In the genomic region with DNA sequence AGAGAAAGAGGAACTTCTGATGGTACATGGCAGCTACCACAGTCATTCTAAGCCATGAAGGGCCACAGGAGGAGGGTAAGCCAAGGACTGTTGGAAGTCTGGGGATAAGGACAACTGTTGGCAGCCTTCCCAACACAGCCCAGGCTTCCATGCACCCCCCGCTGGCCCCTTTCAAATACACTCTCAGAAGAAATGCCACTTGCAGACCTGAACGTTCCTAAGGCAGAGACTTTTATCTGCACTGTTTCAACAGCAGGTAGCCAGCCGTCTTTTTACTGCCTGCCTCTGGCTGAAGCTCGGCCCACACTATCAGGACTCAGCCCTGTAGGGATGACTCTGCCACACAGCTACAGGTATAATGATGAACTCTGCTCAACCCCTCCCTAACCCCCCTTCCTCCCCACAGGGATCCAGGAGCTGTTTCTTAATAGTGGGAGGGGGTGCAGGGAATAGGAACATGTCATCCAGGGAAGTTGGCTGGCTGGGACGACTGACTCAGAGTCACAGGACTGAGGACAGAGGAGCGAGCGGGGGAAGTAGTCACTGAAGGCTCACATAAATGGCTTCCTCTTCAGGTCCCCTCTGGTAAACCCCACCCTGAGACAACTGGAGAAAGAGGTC, we compare ENCODE assay signal across 8 mouse cellular contexts. TPM values are rescaled to one million over a fixed set of nuclear protein-coding genes. Genes with fewer than 3 reads are reported as not detected.
DNase-seq lines count a peak whose midpoint lies in the region; ATAC-seq and TF ChIP-seq lines count a peak whose summit lies in the region.

No protein-coding gene starts in this region.

- no peak overlapping the region for H3K9ac ChIP-seq in midbrain, embryonic 11.5 days (ENCODE audit: low read length)
- no peak overlapping the region for H3K9ac ChIP-seq in forebrain, embryonic 15.5 days (replicated peaks)
- H3K9ac ChIP-seq in limb, embryonic 14.5 days (ENCODE audit: low read depth, low read length, severe bottlenecking) = no peak overlapping the region

- H3K4me1 ChIP-seq in midbrain, embryonic 10.5 days = peaks cover 45% of the 10 kb centered on the region
- H3K4me1 ChIP-seq in midbrain, embryonic 11.5 days (ENCODE audit: control insufficient read depth, insufficient read depth, low read length) = peaks cover 3% of the 10 kb centered on the region; the same call in 1 of the 2 replicates
- peaks cover 16% of the 10 kb centered on the region for H3K4me1 ChIP-seq in forebrain, embryonic 15.5 days
- peaks cover 44% of the 10 kb centered on the region for H3K4me1 ChIP-seq in limb, embryonic 14.5 days (ENCODE audit: control insufficient read depth, insufficient read depth, low read length)

- H3K4me3 ChIP-seq in midbrain, embryonic 10.5 days = no peak overlapping the region
- H3K4me3 ChIP-seq in midbrain, embryonic 11.5 days (ENCODE audit: low read depth, low read length) = no peak overlapping the region
- no peak overlapping the region for H3K4me3 ChIP-seq in forebrain, embryonic 15.5 days
- H3K4me3 ChIP-seq in limb, embryonic 14.5 days (replicated peaks; ENCODE audit: low read length) = no peak overlapping the region

- peaks cover 85% of the 10 kb centered on the region for H3K36me3 ChIP-seq in midbrain, embryonic 10.5 days
- H3K36me3 ChIP-seq in midbrain, embryonic 11.5 days (ENCODE audit: control insufficient read depth, insufficient read depth, low read length) = peaks cover 18% of the 10 kb centered on the region
- H3K36me3 ChIP-seq in forebrain, embryonic 15.5 days = peaks cover 64% of the 10 kb centered on the region
- peaks cover 80% of the 10 kb centered on the region for H3K36me3 ChIP-seq in limb, embryonic 14.5 days (ENCODE audit: control insufficient read depth, insufficient read depth, low read length)

- no peaks in the 10 kb centered on the region for H3K9me3 ChIP-seq in midbrain, embryonic 10.5 days (replicated peaks)
- no peaks in the 10 kb centered on the region for H3K9me3 ChIP-seq in midbrain, embryonic 11.5 days (ENCODE audit: control insufficient read depth, low read length)
- no peaks in the 10 kb centered on the region for H3K9me3 ChIP-seq in forebrain, embryonic 15.5 days
- no peaks in the 10 kb centered on the region for H3K9me3 ChIP-seq in limb, embryonic 14.5 days (ENCODE audit: control insufficient read depth, low read length)

- WGBS in midbrain, embryonic 10.5 days = 73% methylated on average over 7 of the region's 7 CpGs
- WGBS in midbrain, embryonic 11.5 days = 65% methylated on average over 7 of the region's 7 CpGs
- 46% methylated on average over 7 of the region's 7 CpGs for WGBS in forebrain, embryonic 15.5 days
- 31% methylated on average over 7 of the region's 7 CpGs for WGBS in limb, embryonic 14.5 days

- DNase-seq in adrenal gland, adult 2 months = peak; percentile 79
- no peak for DNase-seq in adrenal gland, adult 18-20 months (ENCODE audit: low spot score in 2 of 2)
- DNase-seq in midbrain, embryonic 10.5 days (ENCODE audit: low spot score) = no peak
- no peak for DNase-seq in midbrain, embryonic 11.5 days (ENCODE audit: low spot score, missing footprints)
- DNase-seq in limb, embryonic 14.5 days (ENCODE audit: low spot score) = peak; percentile 51
- DNase-seq in skeletal muscle tissue, adult 2 months (ENCODE audit: low read depth, low spot score) = peak; percentile 67
- DNase-seq in urinary bladder, postnatal 10 days (ENCODE audit: low spot score) = no peak

- no peaks in the 10 kb centered on the region for H3K27me3 ChIP-seq in midbrain, embryonic 10.5 days (ENCODE audit: low read depth, poor library complexity, severe bottlenecking)
- H3K27me3 ChIP-seq in midbrain, embryonic 11.5 days (ENCODE audit: control insufficient read depth, insufficient read depth, low read length) = no peaks in the 10 kb centered on the region
- H3K27me3 ChIP-seq in forebrain, embryonic 15.5 days = no peaks in the 10 kb centered on the region
- H3K27me3 ChIP-seq in limb, embryonic 14.5 days (ENCODE audit: control insufficient read depth, insufficient read depth, low read length) = no peaks in the 10 kb centered on the region

- 0 out of 2 replicates have a peak overlapping the region, but pooled peaks have one; percentile 13 for H3K27ac ChIP-seq in midbrain, embryonic 10.5 days (replicated peaks)
- H3K27ac ChIP-seq in midbrain, embryonic 11.5 days (ENCODE audit: low read depth, low read length) = no peak overlapping the region
- peak overlapping the region; percentile 17; the same call in 1 of the 2 replicates for H3K27ac ChIP-seq in forebrain, embryonic 15.5 days (replicated peaks)
- H3K27ac ChIP-seq in limb, embryonic 14.5 days (replicated peaks; ENCODE audit: low read depth, low read length) = peak overlapping the region; percentile 61

- no peak for TF ChIP-seq POLR2A in limb, embryonic 14.5 days (IDR thresholded peaks at IDR 0.05; ENCODE audit: borderline replicate concordance, extremely low read depth, insufficient read depth, insufficient read length)

- ATAC-seq in midbrain, embryonic 11.5 days (ENCODE audit: low FRiP score) = no peak
- peak; percentile 31; the same call in 1 of the 2 replicates for ATAC-seq in forebrain, embryonic 15.5 days (replicated peaks)
- no peak for ATAC-seq in limb, embryonic 14.5 days (ENCODE audit: low FRiP score, low read depth)

- no peak overlapping the region for H3K4me2 ChIP-seq in midbrain, embryonic 11.5 days
- no peak overlapping the region for H3K4me2 ChIP-seq in forebrain, embryonic 15.5 days (replicated peaks)
- H3K4me2 ChIP-seq in limb, embryonic 14.5 days (replicated peaks; ENCODE audit: low read depth, low read length, severe bottlenecking) = no peak overlapping the region

RNA-seq across cellular contexts. Expression of gene Lrp1, which starts 24.5 kb away (rescaled TPM):
- total RNA-seq in adrenal gland, adult 2 months (2021) = 100 to 1,000 TPM; 138 to 196 TPM
- 197 and 201 TPM in 2 replicates for polyA plus RNA-seq in adrenal gland, adult 2 months (2012; rRNA removed)
- total RNA-seq in adrenal gland, adult 18-20 months (2021) = 100 to 1,000 TPM; 145 to 148 TPM
- polyA plus RNA-seq in midbrain, embryonic 10.5 days (2016; fragmentation: Nextera tagmentation; extraction: Ambion mirVana) = 54.9 and 69.8 TPM in 2 replicates
- polyA plus RNA-seq in midbrain, embryonic 11.5 days (2014; fragmentation: Nextera tagmentation; extraction: Ambion mirVana) = 52.2 and 58.8 TPM in 2 replicates
- polyA plus RNA-seq in forebrain, embryonic 15.5 days (2015; fragmentation: Nextera tagmentation; extraction: Ambion mirVana) = 93.1 and 95.7 TPM in 2 replicates
- 261 and 271 TPM in 2 replicates for polyA plus RNA-seq in limb, embryonic 14.5 days (2012; rRNA removed)
- 146 and 172 TPM in 2 replicates for polyA plus RNA-seq in limb, embryonic 14.5 days (2014; fragmentation: Nextera tagmentation; extraction: Ambion mirVana)

RNA-seq across cellular contexts. Expression of gene Stat6, which starts 46.4 kb away (rescaled TPM):
- total RNA-seq in adrenal gland, adult 2 months (2021) = 100 to 1,000 TPM in 1 of 2 experiments, 10 to 100 TPM in 1; 88.3 to 109 TPM
- 67.6 and 83.8 TPM in 2 replicates for polyA plus RNA-seq in adrenal gland, adult 2 months (2012; rRNA removed)
- 100 to 1,000 TPM in 1 of 2 experiments, 10 to 100 TPM in 1; 87.7 to 105 TPM for total RNA-seq in adrenal gland, adult 18-20 months (2021)
- 8.2 and 8.9 TPM in 2 replicates for polyA plus RNA-seq in midbrain, embryonic 10.5 days (2016; fragmentation: Nextera tagmentation; extraction: Ambion mirVana)
- polyA plus RNA-seq in midbrain, embryonic 11.5 days (2014; fragmentation: Nextera tagmentation; extraction: Ambion mirVana) = 5.7 and 6.9 TPM in 2 replicates
- 3.4 and 3.7 TPM in 2 replicates for polyA plus RNA-seq in forebrain, embryonic 15.5 days (2015; fragmentation: Nextera tagmentation; extraction: Ambion mirVana)
- polyA plus RNA-seq in limb, embryonic 14.5 days (2012; rRNA removed) = 30.7 and 33.5 TPM in 2 replicates
- 22.2 and 24.6 TPM in 2 replicates for polyA plus RNA-seq in limb, embryonic 14.5 days (2014; fragmentation: Nextera tagmentation; extraction: Ambion mirVana)

Comparison
In these comparisons a context has a peak if more than half of its experiments do, and no peak if none do; other contexts are left out.
1. DNase-seq: peak in adrenal gland, adult 2 months (single experiment), limb, embryonic 14.5 days (single experiment) and skeletal muscle tissue, adult 2 months (single experiment); none in adrenal gland, adult 18-20 months (0 of 2), midbrain, embryonic 10.5 days (single experiment), midbrain, embryonic 11.5 days (single experiment) and urinary bladder, postnatal 10 days (single experiment).